Mouse (Mus musculus) MEL (cell line): Measurements from ENCODE around the gene Hnrnpf.

ENCODE experiments used
- BHLHE40 ChIP-seq: IDR thresholded peaks from 2 replicates; pipeline ENCODE4 v1.6.1; 2012; ENCODE audit warnings: low read depth, mild to moderate bottlenecking, inconsistent platforms, low read length, improper control_type of control experiment, borderline replicate concordance
- CTCF ChIP-seq, 3 experiments: IDR thresholded peaks in 2 of 3; conservative IDR thresholded peaks in 1 of 3; 2 replicates each; pipeline ENCODE4 v1.5.1; 2011 to 2012; ENCODE audit warnings: low read length in 3 of 3, low read depth in 2 of 3, mild to moderate bottlenecking in 2 of 3, improper control_type of control experiment in 1 of 3, inconsistent platforms in 1 of 3, mixed read lengths in 1 of 3, moderate library complexity in 1 of 3; ENCODE audit not compliant: control insufficient read depth in 1 of 3, insufficient read depth in 1 of 3, poor library complexity in 1 of 3, severe bottlenecking in 1 of 3
- GATA1 ChIP-seq: IDR thresholded peaks from 2 replicates; pipeline ENCODE4 v1.6.1; 2011; ENCODE audit warnings: low read depth, low read length, improper control_type of control experiment
- HCFC1 ChIP-seq: IDR thresholded peaks from 2 replicates; pipeline ENCODE4 v1.6.1; 2012; ENCODE audit warnings: low read depth, mild to moderate bottlenecking, inconsistent platforms, low read length, improper control_type of control experiment, moderate library complexity
- JUND ChIP-seq: IDR thresholded peaks from 2 replicates; pipeline ENCODE4 v1.6.1; 2011; ENCODE audit warnings: low read depth, mild to moderate bottlenecking, improper control_type of control experiment, low read length
- KAT2A ChIP-seq: conservative IDR thresholded peaks from 2 replicates; pipeline ENCODE4 v1.6.1; 2012; ENCODE audit warnings: low read depth, low read length, improper control_type of control experiment, inconsistent platforms
- MAFK ChIP-seq: IDR thresholded peaks from 2 replicates; pipeline ENCODE4 v1.6.1; 2011; ENCODE audit warnings: low read depth, mild to moderate bottlenecking, low read length, improper control_type of control experiment, borderline replicate concordance
- MXI1 ChIP-seq: IDR thresholded peaks from 2 replicates; pipeline ENCODE4 v1.6.1; 2011; ENCODE audit warnings: mild to moderate bottlenecking, low read depth, low read length, improper control_type of control experiment
- NELFE ChIP-seq: IDR thresholded peaks from 2 replicates; pipeline ENCODE4 v1.6.1; 2011; ENCODE audit warnings: low read depth, low read length, improper control_type of control experiment
- POLR2AphosphoS5 ChIP-seq: IDR thresholded peaks from 2 replicates; pipeline ENCODE4 v1.6.1; 2012; ENCODE audit warnings: low read depth, borderline replicate concordance, mild to moderate bottlenecking, inconsistent platforms, low read length, moderate library complexity, mixed read lengths
- TBP ChIP-seq: IDR thresholded peaks from 2 replicates; pipeline ENCODE4 v1.8.0; 2011; ENCODE audit warnings: low read depth, low read length, improper control_type of control experiment
- TCF12 ChIP-seq: IDR thresholded peaks from 2 replicates; pipeline ENCODE4 v1.6.1; 2014; ENCODE audit warnings: low read depth, mild to moderate bottlenecking, inconsistent platforms, low read length, improper control_type of control experiment, moderate library complexity
- USF1 ChIP-seq: IDR thresholded peaks from 2 replicates; pipeline ENCODE4 v1.6.1; 2014; ENCODE audit warnings: low read depth, mild to moderate bottlenecking, inconsistent platforms, low read length, improper control_type of control experiment, moderate library complexity

DNA sequence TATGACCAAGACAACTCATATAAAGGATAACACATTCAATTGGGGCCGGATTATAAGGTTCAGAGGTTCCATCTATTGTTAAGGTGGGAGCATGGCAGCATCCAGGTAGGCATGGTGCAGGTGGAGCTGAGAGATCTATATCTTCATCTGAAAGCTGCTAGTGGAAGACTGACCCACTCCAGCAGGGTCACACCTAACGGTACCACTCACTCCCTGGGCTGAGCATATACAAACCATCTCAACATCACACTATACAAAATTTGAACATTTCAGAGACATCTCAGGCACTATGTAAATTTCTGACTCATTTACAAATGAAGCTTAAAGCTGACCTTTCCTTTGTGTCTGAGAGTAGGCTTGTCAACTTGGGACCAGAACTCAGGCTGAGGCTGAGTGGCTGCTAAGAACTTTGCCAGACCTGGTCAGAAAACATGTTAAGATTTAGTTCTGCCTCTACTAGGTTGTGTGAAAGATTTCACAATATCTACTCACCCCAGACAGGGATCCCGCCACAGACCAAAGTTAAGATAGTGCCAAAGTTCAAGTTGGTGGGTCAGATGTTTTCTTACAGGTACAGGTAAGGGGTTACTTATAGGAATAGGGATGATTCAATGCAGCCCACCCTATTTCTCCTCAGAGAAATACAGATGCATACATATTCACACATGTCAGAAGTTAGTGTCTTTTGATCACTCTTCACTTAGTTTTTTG is 30.0 kb downstream of the Hnrnpf start:
- no peak for TF ChIP-seq POLR2AphosphoS5
- no peak for TF ChIP-seq HCFC1
- TF ChIP-seq JUND = no peak
- no peak for TF ChIP-seq GATA1
- no peak for TF ChIP-seq CTCF (IDR thresholded peaks at IDR 0.05 in 2 of 3, conservative IDR thresholded peaks at IDR 0.05 in 1 of 3; ENCODE audit: control insufficient read depth in 1 of 3, insufficient read depth in 1 of 3, low read depth in 2 of 3, low read length in 3 of 3, poor library complexity in 1 of 3, severe bottlenecking in 1 of 3)
- TF ChIP-seq TBP = no peak
- no peak for TF ChIP-seq TCF12
- TF ChIP-seq NELFE = no peak
- TF ChIP-seq KAT2A = no peak
- TF ChIP-seq MXI1 = no peak
- no peak for TF ChIP-seq USF1
- TF ChIP-seq MAFK = no peak
- TF ChIP-seq BHLHE40 = no peak
